In the genomic region with DNA sequence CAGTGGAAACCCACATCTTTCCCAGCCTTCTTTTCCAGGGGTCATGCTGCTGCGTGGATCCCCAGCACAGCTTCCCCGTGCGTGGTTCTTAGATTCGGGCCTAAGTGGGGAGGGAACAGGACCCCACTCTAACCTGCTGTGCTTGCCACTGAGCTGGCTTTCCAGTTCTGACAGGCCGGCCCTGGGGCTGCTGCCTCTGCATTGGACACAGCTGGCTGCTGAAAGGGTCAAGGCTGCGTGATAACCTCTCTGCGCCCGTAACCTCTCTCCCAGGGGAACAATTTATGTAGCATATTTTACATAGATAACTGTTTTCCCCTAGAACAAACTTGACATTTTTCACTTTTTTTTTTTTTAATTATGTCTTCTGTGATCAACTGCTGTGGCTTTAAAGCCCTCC, we compare ENCODE assay signal across 29 mouse cellular contexts. TPM values are rescaled to one million over a fixed set of nuclear protein-coding genes. Genes with fewer than 3 reads are reported as not detected.
DNase-seq lines count a peak whose midpoint lies in the region; ATAC-seq lines count a peak whose summit lies in the region.
"Had no signal": no experiment of that assay in that cellular context is flagged by ENCODE, and none has a peak within 500 bp of the region (broad histone marks: within the 10 kb centered on the region; RNA-seq: fewer than 3 reads in every experiment).

No protein-coding gene starts in this region.

- peaks cover 4% of the 10 kb centered on the region; the same call in 1 of the 2 replicates for H3K36me3 ChIP-seq in liver, embryonic 11.5 days (ENCODE audit: control insufficient read depth, insufficient read depth, low read length)
- H3K36me3 ChIP-seq in limb, embryonic 10.5 days = peaks cover 44% of the 10 kb centered on the region

- no peak overlapping the region for H3K9ac ChIP-seq in liver, embryonic 11.5 days (ENCODE audit: low read depth, low read length)
- H3K9ac ChIP-seq: embryonic facial prominence, embryonic 12.5 days; forebrain, embryonic 12.5 days; hindbrain, embryonic 12.5 days; limb, embryonic 13.5 days; midbrain, embryonic 15.5 days; neural tube, embryonic 13.5 days had no signal

- no peaks in the 10 kb centered on the region for H3K9me3 ChIP-seq in liver, embryonic 11.5 days (ENCODE audit: control insufficient read depth, low read length)
- H3K9me3 ChIP-seq in limb, embryonic 10.5 days (replicated peaks) = no peaks in the 10 kb centered on the region
- H3K9me3 ChIP-seq: embryonic facial prominence, embryonic 12.5 days; forebrain, embryonic 12.5 days; hindbrain, embryonic 12.5 days; limb, embryonic 13.5 days; midbrain, embryonic 15.5 days; neural tube, embryonic 13.5 days had no signal

- ATAC-seq in liver, embryonic 11.5 days (replicated peaks; ENCODE audit: low FRiP score) = 0 out of 2 replicates have a peak, but pooled peaks have one; percentile 18
- ATAC-seq: CD4-positive, CD25-positive, alpha-beta regulatory T cell, adult 4 months; midbrain, embryonic 15.5 days had no signal

- peaks cover 3% of the 10 kb centered on the region; the same call in 1 of the 2 replicates for H3K4me1 ChIP-seq in liver, embryonic 11.5 days (replicated peaks; ENCODE audit: control insufficient read depth, insufficient read depth, low read length)
- H3K4me1 ChIP-seq in limb, embryonic 10.5 days = no peaks in the 10 kb centered on the region
- H3K4me1 ChIP-seq: embryonic facial prominence, embryonic 12.5 days; forebrain, embryonic 12.5 days; hindbrain, embryonic 12.5 days; limb, embryonic 13.5 days; midbrain, embryonic 15.5 days; neural tube, embryonic 13.5 days had no signal

- WGBS in liver, embryonic 11.5 days = 64% methylated on average over 8 of the region's 8 CpGs
- WGBS in limb, embryonic 10.5 days = 89% methylated on average over 8 of the region's 8 CpGs

- DNase-seq in adrenal gland, adult 8-10 months = peak; percentile 23
- DNase-seq in adrenal gland, postnatal 25 days = no peak
- DNase-seq in kidney, adult 9 months = peak; percentile 33
- no peak for DNase-seq in kidney, adult 18-20 months
- peak; percentile 14 for DNase-seq in MN1 (ENCODE audit: low spot score)
- DNase-seq in liver, embryonic 11.5 days (ENCODE audit: low spot score) = no peak
- no peak for DNase-seq in limb, embryonic 10.5 days (ENCODE audit: low spot score)
- DNase-seq in layer of hippocampus, adult 9-11 months = no peak
- DNase-seq: cerebellum, adult 11-12 months; cerebellum, postnatal 14 days; gastrocnemius, postnatal 25 days; heart, adult 2 months; layer of hippocampus, postnatal 36 days; lung, adult 18-20 months; right cerebral cortex, adult 18-20 months; right cerebral cortex, postnatal 4 days; thymus, postnatal 14 days had no signal

- H3K4me3 ChIP-seq in liver, embryonic 11.5 days (ENCODE audit: low read depth, low read length) = no peak overlapping the region
- no peak overlapping the region for H3K4me3 ChIP-seq in limb, embryonic 10.5 days
- H3K4me3 ChIP-seq: embryonic facial prominence, embryonic 12.5 days; erythroblast, embryonic 14.5 days; forebrain, embryonic 12.5 days; heart, adult 2 months; hindbrain, embryonic 12.5 days; layer of hippocampus, adult 2 months; limb, embryonic 13.5 days; midbrain, embryonic 15.5 days; myocyte; neural tube, embryonic 13.5 days had no signal

- H3K27me3 ChIP-seq in liver, embryonic 11.5 days (replicated peaks; ENCODE audit: control insufficient read depth, insufficient read depth, low read length) = no peaks in the 10 kb centered on the region
- no peaks in the 10 kb centered on the region for H3K27me3 ChIP-seq in limb, embryonic 10.5 days (ENCODE audit: low read depth, poor library complexity, severe bottlenecking)
- H3K27me3 ChIP-seq: embryonic facial prominence, embryonic 12.5 days; forebrain, embryonic 12.5 days; hindbrain, embryonic 12.5 days; limb, embryonic 13.5 days; midbrain, embryonic 15.5 days; neural tube, embryonic 13.5 days had no signal

- no peak overlapping the region for H3K4me2 ChIP-seq in liver, embryonic 11.5 days
- H3K4me2 ChIP-seq: embryonic facial prominence, embryonic 12.5 days; forebrain, embryonic 12.5 days; hindbrain, embryonic 12.5 days; limb, embryonic 13.5 days; midbrain, embryonic 15.5 days; neural tube, embryonic 13.5 days had no signal

- H3K27ac ChIP-seq in liver, embryonic 11.5 days (ENCODE audit: low read depth, low read length) = no peak overlapping the region
- H3K27ac ChIP-seq in limb, embryonic 10.5 days = no peak overlapping the region
- H3K27ac ChIP-seq: embryonic facial prominence, embryonic 12.5 days; forebrain, embryonic 12.5 days; heart, adult 2 months; hindbrain, embryonic 12.5 days; kidney, postnatal 0 days; layer of hippocampus, adult 2 months; limb, embryonic 13.5 days; macrophage; midbrain, embryonic 15.5 days; neural tube, embryonic 13.5 days had no signal

RNA-seq across cellular contexts. Expression of gene Nfrkb, which starts 20.9 kb away (rescaled TPM):
- 10 to 100 TPM; 16.8 to 41.2 (median 24.9) TPM for total RNA-seq in adrenal gland, adult 8-10 months (2022)
- 21.7 and 28.8 TPM in 2 replicates for total RNA-seq in adrenal gland, postnatal 25 days (2021)
- 16.1 and 16.4 TPM in 2 replicates for polyA plus RNA-seq in liver, embryonic 11.5 days (2014; fragmentation: Nextera tagmentation; extraction: Ambion mirVana)
- polyA plus RNA-seq in limb, embryonic 10.5 days (2016; fragmentation: Nextera tagmentation; extraction: Ambion mirVana) = 17.6 and 23.1 TPM in 2 replicates

Comparison
In these comparisons a context has a peak if more than half of its experiments do, and no peak if none do; other contexts are left out.
1. DNase-seq: peak in adrenal gland, adult 8-10 months (single experiment), kidney, adult 9 months (single experiment) and MN1 (single experiment); none in adrenal gland, postnatal 25 days (single experiment), kidney, adult 18-20 months (single experiment), liver, embryonic 11.5 days (single experiment), limb, embryonic 10.5 days (single experiment) and layer of hippocampus, adult 9-11 months (single experiment).